Mouse (Mus musculus): ENCODE data around the gene Tmem19. TPM values are rescaled to one million over a fixed set of nuclear protein-coding genes. Genes with fewer than 3 reads are reported as not detected.

The Tmem19 gene
- total and polyA plus RNA-seq, 2 experiments from 2014 or later, result 36.0 to 38.8 TPM

DNA sequence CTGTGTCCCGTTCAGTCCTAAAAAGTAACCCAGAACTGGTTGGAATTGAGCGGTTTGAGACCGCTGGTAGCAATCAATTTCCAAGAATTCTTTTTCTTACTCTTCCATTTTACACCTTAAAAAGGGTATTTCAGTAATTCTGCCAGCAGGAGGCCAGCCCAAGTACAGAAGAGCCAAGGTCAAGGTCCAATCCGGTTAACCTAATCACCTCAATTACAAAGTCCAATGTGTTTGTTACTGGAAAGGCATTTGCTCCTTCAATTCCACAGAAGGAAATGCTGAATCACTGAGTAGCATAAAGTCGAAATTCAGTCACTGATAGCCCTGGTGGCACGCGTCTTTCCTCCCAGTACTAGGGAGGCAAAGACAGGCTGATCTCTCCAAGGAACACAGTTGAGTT lies 3.2 kb downstream of the Tmem19 start:
- H3K4me1 ChIP-seq (ENCODE audit: insufficient read depth), result peaks cover 12% of the 10 kb centered on the region
- ATAC-seq, result no peak
- no peak for DNase-seq
- no peak overlapping the region for H3K9ac ChIP-seq
- no peak overlapping the region for H3K4me2 ChIP-seq (ENCODE audit: low read depth)
- no peaks in the 10 kb centered on the region for H3K27me3 ChIP-seq (ENCODE audit: insufficient read depth, low read length)
- TF ChIP-seq CTCF (IDR thresholded peaks at IDR 0.05; ENCODE audit: low read depth), result no peak
- 91% methylated on average over 7 of the region's 7 CpGs for WGBS
- H3K4me3 ChIP-seq (ENCODE audit: low read depth, low read length), result no peak overlapping the region
- no peaks in the 10 kb centered on the region for H3K9me3 ChIP-seq (ENCODE audit: low read length)
- H3K36me3 ChIP-seq (ENCODE audit: insufficient read depth), result peaks cover 10% of the 10 kb centered on the region; the same call in 1 of the 2 replicates
- no peak overlapping the region for H3K27ac ChIP-seq (ENCODE audit: low read depth, low read length)

DNA sequence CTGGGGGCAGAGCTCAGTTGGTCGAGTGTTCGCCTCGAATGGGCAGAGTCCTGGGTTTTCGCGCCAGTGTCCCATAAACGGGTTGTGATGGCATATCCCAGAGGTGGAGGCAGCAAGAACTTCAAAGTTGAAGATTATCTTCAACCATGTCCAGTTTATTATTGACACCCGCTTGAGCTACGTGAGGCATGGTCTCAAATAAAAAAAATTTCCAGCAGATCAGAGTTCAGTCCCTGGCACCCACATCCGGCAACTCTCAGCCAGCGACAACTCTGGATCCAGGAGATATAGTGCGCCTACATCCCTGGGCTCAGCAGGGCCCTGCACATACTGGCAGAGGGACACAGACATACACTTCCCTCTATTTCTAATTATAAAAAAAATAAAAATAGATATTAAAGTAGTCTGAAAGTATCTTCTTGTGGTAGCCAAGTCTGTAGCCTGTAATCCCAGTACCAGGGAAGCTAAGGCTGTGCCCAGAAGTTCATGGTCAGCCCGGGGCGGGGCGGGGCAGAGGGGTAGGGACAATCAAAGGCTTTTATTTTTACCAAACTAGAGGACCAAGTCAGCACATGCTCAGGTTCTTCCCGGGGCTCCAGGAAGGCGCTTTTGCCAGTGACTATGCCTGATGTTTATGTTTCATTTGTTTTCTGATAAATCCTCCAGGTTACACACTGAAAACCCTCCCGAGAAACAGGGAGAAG lies 3.9 kb downstream of the Tmem19 start:
- Histone ChIP-seq H3K9ac (no peak overlapping the region), H3K4me3 (ENCODE audit: low read depth, low read length) (no peak overlapping the region), H3K4me1 (ENCODE audit: insufficient read depth) (peaks cover 12% of the 10 kb centered on the region), H3K4me2 (ENCODE audit: low read depth) (no peak overlapping the region), H3K27ac (ENCODE audit: low read depth, low read length) (no peak overlapping the region), H3K36me3 (ENCODE audit: insufficient read depth) (peaks cover 10% of the 10 kb centered on the region; the same call in 1 of the 2 replicates), H3K27me3 (ENCODE audit: insufficient read depth, low read length) (no peaks in the 10 kb centered on the region), H3K9me3 (ENCODE audit: low read length) (no peaks in the 10 kb centered on the region)
- WGBS, result 95% methylated on average over 17 of the region's 17 CpGs
- DNase-seq (no peak), ATAC-seq (no peak)
- no peak for TF ChIP-seq CTCF (IDR thresholded peaks at IDR 0.05; ENCODE audit: low read depth)

DNA sequence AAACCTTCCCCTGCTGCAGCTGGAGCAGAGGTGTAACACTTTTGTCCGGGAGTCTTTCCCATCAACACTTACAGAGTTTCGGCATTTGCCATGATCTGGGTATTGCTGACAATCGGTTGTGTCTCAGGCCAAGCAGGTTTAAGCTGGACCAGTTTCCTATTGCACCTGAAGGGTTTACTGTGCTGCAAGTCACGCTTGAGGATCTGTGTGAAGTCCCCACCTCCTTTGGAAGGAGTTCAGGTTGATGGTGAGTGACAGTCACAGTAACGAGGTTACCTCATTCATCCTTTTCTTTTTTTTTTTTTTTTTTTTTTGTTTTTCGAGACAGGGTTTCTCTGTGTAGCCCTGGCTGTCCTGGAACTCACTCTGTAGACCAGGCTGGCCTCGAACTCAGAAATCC lies 6.2 kb downstream of the Tmem19 start:
- ATAC-seq (no peak), DNase-seq (no peak)
- Histone ChIP-seq H3K4me1 (ENCODE audit: insufficient read depth) (peaks cover 6% of the 10 kb centered on the region), H3K27me3 (ENCODE audit: insufficient read depth, low read length) (no peaks in the 10 kb centered on the region), H3K4me3 (ENCODE audit: low read depth, low read length) (no peak overlapping the region), H3K36me3 (ENCODE audit: insufficient read depth) (peaks cover 10% of the 10 kb centered on the region; the same call in 1 of the 2 replicates), H3K9ac (no peak overlapping the region), H3K4me2 (ENCODE audit: low read depth) (no peak overlapping the region), H3K9me3 (ENCODE audit: low read length) (no peaks in the 10 kb centered on the region), H3K27ac (ENCODE audit: low read depth, low read length) (no peak overlapping the region)
- 86% methylated on average over 5 of the region's 7 CpGs for WGBS
- TF ChIP-seq CTCF (IDR thresholded peaks at IDR 0.05; ENCODE audit: low read depth), result no peak

DNA sequence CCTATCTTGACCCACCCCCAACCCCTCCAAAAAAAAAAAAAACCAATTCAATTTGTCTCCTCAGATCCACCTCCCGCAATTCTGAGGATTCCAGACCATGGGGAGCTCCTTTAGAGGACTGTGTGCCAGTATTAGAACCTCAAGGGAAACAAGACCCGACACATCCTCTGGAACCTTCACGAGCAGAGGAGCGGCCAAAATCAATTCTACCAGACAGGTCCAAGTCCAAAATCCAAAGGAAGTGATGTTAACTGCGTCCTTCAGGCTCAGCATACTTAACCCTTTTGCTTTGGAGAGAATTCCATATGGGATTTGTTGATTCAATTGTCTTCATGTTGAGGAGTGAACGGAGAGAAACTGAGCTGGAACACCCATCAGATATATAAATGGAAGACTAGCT lies 7.3 kb downstream of the Tmem19 start:
- H3K27ac ChIP-seq (ENCODE audit: low read depth, low read length), result no peak overlapping the region
- H3K4me1 ChIP-seq (ENCODE audit: insufficient read depth), result no peaks in the 10 kb centered on the region
- H3K9me3 ChIP-seq (ENCODE audit: low read length), result no peaks in the 10 kb centered on the region
- WGBS, result 88% methylated on average over 6 of the region's 6 CpGs
- no peak overlapping the region for H3K9ac ChIP-seq
- peaks cover 10% of the 10 kb centered on the region; the same call in 1 of the 2 replicates for H3K36me3 ChIP-seq (ENCODE audit: insufficient read depth)
- no peak overlapping the region for H3K4me2 ChIP-seq (ENCODE audit: low read depth)
- no peak overlapping the region for H3K4me3 ChIP-seq (ENCODE audit: low read depth, low read length)
- TF ChIP-seq CTCF (IDR thresholded peaks at IDR 0.05; ENCODE audit: low read depth), result no peak
- DNase-seq (no peak), ATAC-seq (no peak)
- H3K27me3 ChIP-seq (ENCODE audit: insufficient read depth, low read length), result no peaks in the 10 kb centered on the region

DNA sequence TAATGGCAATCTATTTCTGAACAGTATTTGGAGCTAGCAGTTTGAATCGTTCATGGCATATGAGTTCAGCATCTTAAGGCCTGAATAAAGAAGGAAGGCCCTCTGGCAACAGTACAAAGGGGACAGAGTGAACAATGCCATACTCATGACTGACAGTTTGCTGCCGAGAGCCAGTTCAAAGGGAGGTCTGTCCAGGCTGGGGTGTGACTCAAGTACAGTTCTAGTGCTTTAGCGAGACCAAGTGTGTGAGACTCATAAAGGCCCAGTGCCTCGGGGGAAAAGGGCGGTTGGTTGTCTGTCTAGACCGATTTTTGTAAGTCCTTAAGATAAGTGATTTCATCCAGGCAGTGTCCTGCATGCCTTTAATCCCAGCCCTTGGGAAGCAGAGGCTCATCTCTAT lies 7.7 kb downstream of the Tmem19 start:
- no peak overlapping the region for H3K9ac ChIP-seq
- H3K4me1 ChIP-seq (ENCODE audit: insufficient read depth), result no peaks in the 10 kb centered on the region
- H3K27ac ChIP-seq (ENCODE audit: low read depth, low read length), result no peak overlapping the region
- no peak for TF ChIP-seq CTCF (IDR thresholded peaks at IDR 0.05; ENCODE audit: low read depth)
- peaks cover 10% of the 10 kb centered on the region; the same call in 1 of the 2 replicates for H3K36me3 ChIP-seq (ENCODE audit: insufficient read depth)
- no peaks in the 10 kb centered on the region for H3K27me3 ChIP-seq (ENCODE audit: insufficient read depth, low read length)
- H3K4me3 ChIP-seq (ENCODE audit: low read depth, low read length), result no peak overlapping the region
- whole genome bisulfite sequencing, result 52% methylated on average over 6 of the region's 6 CpGs
- no peak for ATAC-seq
- H3K9me3 ChIP-seq (ENCODE audit: low read length), result no peaks in the 10 kb centered on the region
- DNase-seq, result no peak
- no peak overlapping the region for H3K4me2 ChIP-seq (ENCODE audit: low read depth)

DNA sequence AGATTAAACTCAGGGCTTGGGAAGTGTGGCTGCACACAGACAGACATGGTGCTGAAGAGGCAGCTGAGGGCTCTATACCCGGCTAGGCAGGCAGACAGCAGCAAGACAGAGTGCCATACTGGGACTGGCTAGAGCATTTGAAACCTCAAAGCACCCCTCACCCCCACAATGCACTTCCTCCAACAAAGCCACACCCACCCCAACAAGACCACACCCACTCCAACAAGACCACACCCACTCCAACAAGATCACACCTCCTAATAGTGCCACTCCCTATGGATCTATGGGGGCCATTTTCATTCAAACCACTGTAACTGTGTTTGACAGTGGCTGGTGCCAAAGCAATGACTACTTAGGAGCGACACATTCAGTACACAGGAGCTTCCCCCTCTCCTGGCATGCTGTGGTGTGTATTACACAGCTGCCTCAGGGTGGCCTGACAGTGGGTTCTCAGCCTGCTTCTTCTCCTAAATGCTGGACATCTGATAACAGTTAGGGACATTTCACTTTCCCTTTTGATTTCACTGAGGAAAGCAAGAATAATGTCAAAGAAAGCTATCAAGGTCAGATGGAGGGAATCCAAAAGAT lies 11.4 kb downstream of the Tmem19 start:
- Histone ChIP-seq H3K27me3 (ENCODE audit: insufficient read depth, low read length) (no peaks in the 10 kb centered on the region), H3K36me3 (ENCODE audit: insufficient read depth) (0 out of 2 replicates have a peak, but pooled peaks cover 6% of the 10 kb centered on the region), H3K4me1 (ENCODE audit: insufficient read depth) (no peaks in the 10 kb centered on the region), H3K9ac (no peak overlapping the region), H3K9me3 (ENCODE audit: low read length) (no peaks in the 10 kb centered on the region), H3K27ac (ENCODE audit: low read depth, low read length) (no peak overlapping the region), H3K4me3 (ENCODE audit: low read depth, low read length) (no peak overlapping the region), H3K4me2 (ENCODE audit: low read depth) (no peak overlapping the region)
- 81% methylated on average over 2 of the region's 2 CpGs for WGBS
- ATAC-seq, result no peak
- no peak for TF ChIP-seq CTCF (IDR thresholded peaks at IDR 0.05; ENCODE audit: low read depth)
- DNase-seq, result no peak

DNA sequence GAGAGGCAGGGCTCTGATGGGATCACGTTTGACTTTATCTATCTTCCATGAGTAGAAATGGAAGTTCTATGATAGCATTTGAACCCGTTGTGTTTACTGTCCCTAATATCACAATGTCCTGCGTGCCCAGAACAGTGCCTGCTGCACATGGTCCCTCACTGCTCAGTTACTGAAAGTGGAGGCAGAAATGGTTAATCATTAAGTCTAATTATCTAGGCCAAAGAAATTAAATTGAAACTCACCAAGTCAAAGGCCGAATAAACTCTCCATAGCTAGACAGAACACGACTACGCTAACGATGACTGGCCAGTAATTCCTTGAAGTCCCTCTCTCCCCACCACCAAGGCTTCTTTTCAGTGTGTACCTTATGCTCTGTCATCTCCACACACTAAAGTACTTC lies 12.8 kb downstream of the Tmem19 start:
- Histone ChIP-seq H3K4me3 (ENCODE audit: low read depth, low read length) (no peak overlapping the region), H3K27ac (ENCODE audit: low read depth, low read length) (no peak overlapping the region), H3K36me3 (ENCODE audit: insufficient read depth) (peaks cover 7% of the 10 kb centered on the region), H3K9ac (no peak overlapping the region), H3K27me3 (ENCODE audit: insufficient read depth, low read length) (no peaks in the 10 kb centered on the region), H3K4me2 (ENCODE audit: low read depth) (no peak overlapping the region), H3K4me1 (ENCODE audit: insufficient read depth) (no peaks in the 10 kb centered on the region), H3K9me3 (ENCODE audit: low read length) (no peaks in the 10 kb centered on the region)
- DNase-seq (no peak), ATAC-seq (no peak)
- TF ChIP-seq CTCF (IDR thresholded peaks at IDR 0.05; ENCODE audit: low read depth), result no peak
- WGBS, result 76% methylated on average over 7 of the region's 7 CpGs

Measured in forebrain, postnatal 0 days (tissue).